Mouse (Mus musculus): ENCODE data around the gene Gm13271. TPM values are rescaled to one million over a fixed set of nuclear protein-coding genes. Genes with fewer than 3 reads are reported as not detected.
"Not testable (repeated sequence)": the region's sequence is repeated elsewhere in the genome, so short reads cannot be mapped to it uniquely, and the experiment has no call there.

The Gm13271 gene
- polyA plus RNA-seq (2014; fragmentation: Nextera tagmentation; extraction: Ambion mirVana), result not detected in 2 replicates

DNA sequence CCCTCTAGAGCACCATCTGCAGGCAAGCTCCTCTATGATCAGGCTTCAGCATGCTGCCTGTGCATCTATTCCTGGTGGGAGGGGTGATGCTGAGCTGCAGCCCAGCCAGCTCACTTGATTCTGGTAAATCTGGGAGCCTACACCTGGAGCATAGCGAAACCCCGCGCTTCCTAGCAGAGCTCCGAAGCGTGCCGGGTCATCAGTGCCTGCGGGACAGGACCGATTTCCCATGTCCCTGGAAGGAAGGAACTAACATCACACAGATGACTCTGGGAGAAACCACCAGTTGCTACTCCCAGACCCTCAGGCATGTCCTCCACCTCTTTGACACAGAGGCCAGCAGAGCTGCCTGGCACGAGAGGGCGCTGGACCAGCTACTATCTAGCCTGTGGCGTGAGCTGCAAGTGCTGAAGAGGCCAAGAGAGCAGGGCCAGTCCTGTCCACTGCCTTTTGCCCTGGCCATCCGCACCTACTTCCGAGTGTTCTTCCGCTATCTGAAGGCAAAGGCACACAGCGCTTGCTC lies at the start of gene Gm13271:
Gm13271 (plus strand) TSS at position 51 of the 523 bp plus-strand sequence.
- H3K9ac ChIP-seq (replicated peaks; ENCODE audit: low read length); ATAC-seq (ENCODE audit: low FRiP score, low TSS enrichment); H3K9me3 ChIP-seq (ENCODE audit: control insufficient read depth, low read length); H3K27me3 ChIP-seq (ENCODE audit: control insufficient read depth, insufficient read depth, low read length); H3K4me1 ChIP-seq (ENCODE audit: control insufficient read depth, insufficient read depth, low read length); DNase-seq; H3K27ac ChIP-seq (replicated peaks; ENCODE audit: low read depth, low read length); H3K36me3 ChIP-seq (ENCODE audit: control insufficient read depth, insufficient read depth, low read length); H3K4me2 ChIP-seq (ENCODE audit: low read length); H3K4me3 ChIP-seq (replicated peaks; ENCODE audit: low read depth, low read length): not testable (repeated sequence)
- WGBS, result 73% methylated on average over 15 of the region's 15 CpGs

GRCm38 (mm10) chr4:88705924-88706323 lies 48.7 kb upstream of the Gm13271 start:
- H3K27me3 ChIP-seq (ENCODE audit: control insufficient read depth, insufficient read depth, low read length), result no peaks in the 10 kb centered on the region
- H3K4me3 ChIP-seq (replicated peaks; ENCODE audit: low read depth, low read length), result no peak overlapping the region
- WGBS, result 54% methylated on average over 3 of the region's 3 CpGs
- DNase-seq (no peak), ATAC-seq (ENCODE audit: low FRiP score, low TSS enrichment) (no peak)
- H3K4me2 ChIP-seq (ENCODE audit: low read length), result no peak overlapping the region
- H3K9me3 ChIP-seq (ENCODE audit: control insufficient read depth, low read length), result no peaks in the 10 kb centered on the region
- no peak overlapping the region for H3K27ac ChIP-seq (replicated peaks; ENCODE audit: low read depth, low read length)
- no peaks in the 10 kb centered on the region for H3K4me1 ChIP-seq (ENCODE audit: control insufficient read depth, insufficient read depth, low read length)
- H3K36me3 ChIP-seq (ENCODE audit: control insufficient read depth, insufficient read depth, low read length), result no peaks in the 10 kb centered on the region
- no peak overlapping the region for H3K9ac ChIP-seq (replicated peaks; ENCODE audit: low read length)

DNA sequence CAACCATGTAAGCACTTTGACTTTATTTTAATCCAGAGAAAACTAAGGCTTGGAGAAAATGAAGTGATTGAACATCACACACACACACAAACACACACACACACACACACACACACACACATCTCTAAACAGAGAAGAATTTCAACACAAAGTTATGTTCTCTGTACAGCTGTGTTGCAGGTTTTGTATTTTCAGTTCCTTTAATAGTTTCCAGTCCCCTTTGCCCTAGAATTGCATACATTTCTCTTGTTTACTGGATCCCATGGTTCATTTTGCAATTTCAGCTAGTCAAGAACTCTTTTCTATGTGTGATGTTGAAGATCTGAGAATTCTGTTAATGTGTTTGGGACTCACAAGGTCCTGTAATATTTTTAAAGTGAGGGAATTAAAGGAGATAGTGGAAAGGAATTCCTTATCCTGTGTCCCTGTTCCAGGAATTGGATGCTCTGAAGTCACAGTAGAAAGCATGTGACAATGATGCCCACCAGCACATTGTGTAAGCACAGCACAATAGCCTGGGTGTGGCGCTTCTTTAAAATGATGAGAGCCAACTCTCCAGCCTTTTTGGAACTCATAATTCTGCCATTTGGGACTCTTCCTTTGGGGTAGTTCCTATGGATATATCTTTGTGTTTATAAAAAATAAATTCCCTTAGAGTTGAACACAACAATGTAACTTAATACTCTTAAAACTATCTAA lies 47.4 kb upstream of the Gm13271 start:
- 90% methylated on average over 1 of the region's 1 CpGs for WGBS
- no peak overlapping the region for H3K9ac ChIP-seq (replicated peaks; ENCODE audit: low read length)
- H3K27me3 ChIP-seq (ENCODE audit: control insufficient read depth, insufficient read depth, low read length), result no peaks in the 10 kb centered on the region
- ATAC-seq (ENCODE audit: low FRiP score, low TSS enrichment) (no peak), DNase-seq (no peak)
- H3K4me3 ChIP-seq (replicated peaks; ENCODE audit: low read depth, low read length), result no peak overlapping the region
- no peaks in the 10 kb centered on the region for H3K9me3 ChIP-seq (ENCODE audit: control insufficient read depth, low read length)
- no peaks in the 10 kb centered on the region for H3K36me3 ChIP-seq (ENCODE audit: control insufficient read depth, insufficient read depth, low read length)
- no peak overlapping the region for H3K27ac ChIP-seq (replicated peaks; ENCODE audit: low read depth, low read length)
- H3K4me1 ChIP-seq (ENCODE audit: control insufficient read depth, insufficient read depth, low read length), result no peaks in the 10 kb centered on the region
- no peak overlapping the region for H3K4me2 ChIP-seq (ENCODE audit: low read length)

DNA sequence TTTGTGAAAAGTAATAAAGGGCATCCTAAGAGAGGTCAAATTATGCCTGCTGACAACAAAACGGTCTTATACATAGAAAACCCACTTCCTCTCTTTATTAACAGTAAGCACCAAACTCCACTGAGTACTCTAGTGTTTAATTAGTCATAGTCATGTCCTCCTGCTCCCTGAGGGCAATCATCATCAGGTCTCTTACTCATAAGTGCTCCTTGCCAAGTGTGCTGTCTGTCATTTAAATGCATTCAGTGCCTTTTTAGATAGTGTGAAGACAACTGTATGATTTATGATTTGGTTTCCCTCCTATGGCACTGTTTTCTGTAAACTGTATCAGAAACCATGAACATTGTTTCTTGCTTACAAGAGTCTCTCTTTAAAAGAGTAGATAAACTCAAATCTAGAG lies 40.4 kb upstream of the Gm13271 start:
- H3K4me1 ChIP-seq (ENCODE audit: control insufficient read depth, insufficient read depth, low read length), result peaks cover 17% of the 10 kb centered on the region
- DNase-seq (no peak), ATAC-seq (ENCODE audit: low FRiP score, low TSS enrichment) (no peak)
- no peak overlapping the region for H3K27ac ChIP-seq (replicated peaks; ENCODE audit: low read depth, low read length)
- H3K9me3 ChIP-seq (ENCODE audit: control insufficient read depth, low read length), result no peaks in the 10 kb centered on the region
- H3K27me3 ChIP-seq (ENCODE audit: control insufficient read depth, insufficient read depth, low read length), result no peaks in the 10 kb centered on the region
- no peak overlapping the region for H3K4me2 ChIP-seq (ENCODE audit: low read length)
- H3K4me3 ChIP-seq (replicated peaks; ENCODE audit: low read depth, low read length), result no peak overlapping the region
- 100% methylated on average over 1 of the region's 1 CpGs for WGBS
- H3K36me3 ChIP-seq (ENCODE audit: control insufficient read depth, insufficient read depth, low read length), result peaks cover 26% of the 10 kb centered on the region
- H3K9ac ChIP-seq (replicated peaks; ENCODE audit: low read length), result no peak overlapping the region

DNA sequence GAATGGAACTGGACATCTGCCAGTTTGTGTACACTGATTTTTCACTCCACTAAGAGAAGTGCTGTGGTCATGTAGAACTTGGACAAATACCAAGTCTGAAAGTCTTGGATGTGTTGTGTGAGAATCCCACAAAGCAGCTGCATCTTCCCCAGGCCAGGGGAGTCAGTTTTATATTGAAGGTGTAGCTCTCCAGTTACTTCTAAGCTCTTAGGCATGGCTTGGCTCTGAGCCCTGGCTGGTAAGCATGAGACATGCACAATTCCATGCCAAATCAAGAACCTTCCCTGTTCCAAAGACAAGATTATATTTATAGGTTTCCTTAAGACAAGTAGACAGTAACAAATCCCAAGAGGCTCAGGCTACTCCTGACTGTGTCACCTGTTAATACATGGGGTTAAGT lies 39.6 kb upstream of the Gm13271 start:
- Histone ChIP-seq H3K36me3 (ENCODE audit: control insufficient read depth, insufficient read depth, low read length) (peaks cover 28% of the 10 kb centered on the region), H3K9ac (replicated peaks; ENCODE audit: low read length) (no peak overlapping the region), H3K27me3 (ENCODE audit: control insufficient read depth, insufficient read depth, low read length) (no peaks in the 10 kb centered on the region), H3K4me3 (replicated peaks; ENCODE audit: low read depth, low read length) (no peak overlapping the region), H3K4me1 (ENCODE audit: control insufficient read depth, insufficient read depth, low read length) (peaks cover 23% of the 10 kb centered on the region), H3K9me3 (ENCODE audit: control insufficient read depth, low read length) (no peaks in the 10 kb centered on the region), H3K27ac (replicated peaks; ENCODE audit: low read depth, low read length) (no peak overlapping the region), H3K4me2 (ENCODE audit: low read length) (no peak overlapping the region)
- ATAC-seq (ENCODE audit: low FRiP score, low TSS enrichment) (no peak), DNase-seq (no peak)

GRCm38 (mm10) chr4:88718715-88719114 lies 36.0 kb upstream of the Gm13271 start:
- peaks cover 35% of the 10 kb centered on the region for H3K4me1 ChIP-seq (ENCODE audit: control insufficient read depth, insufficient read depth, low read length)
- 45% methylated on average over 1 of the region's 1 CpGs for WGBS

GRCm38 (mm10) chr4:88721791-88722721 lies 32.6 kb upstream of the Gm13271 start, which contains the start of the genes Gm26566 and Klhl9:
Gene Gm26566, plus strand, starts transcription at chr4:88721805.
Gene Klhl9, minus strand, starts transcription at chr4:88722465.
- Histone ChIP-seq H3K9ac (replicated peaks; ENCODE audit: low read length) (peak within 1 kb of the TSS; percentile 98), H3K36me3 (ENCODE audit: control insufficient read depth, insufficient read depth, low read length) (peaks cover 11% of the 10 kb centered on the region), H3K27me3 (ENCODE audit: control insufficient read depth, insufficient read depth, low read length) (no peaks in the 10 kb centered on the region), H3K27ac (replicated peaks; ENCODE audit: low read depth, low read length) (peak within 1 kb of the TSS; percentile 97), H3K4me2 (ENCODE audit: low read length) (peak within 1 kb of the TSS; percentile 93), H3K4me1 (ENCODE audit: control insufficient read depth, insufficient read depth, low read length) (peaks cover 33% of the 10 kb centered on the region), H3K4me3 (replicated peaks; ENCODE audit: low read depth, low read length) (peak within 1 kb of the TSS; percentile 98), H3K9me3 (ENCODE audit: control insufficient read depth, low read length) (no peaks in the 10 kb centered on the region)
- WGBS, result under 1% methylated on average over 82 of the region's 82 CpGs
- ATAC-seq (ENCODE audit: low FRiP score, low TSS enrichment) (peak; percentile 96), DNase-seq (peak; percentile 98)

More at GRCm38 (mm10) chr4:88718715-88719114, 36.0 kb upstream of the Gm13271 start:
- peak overlapping the region; percentile 26 for H3K4me3 ChIP-seq (replicated peaks; ENCODE audit: low read depth, low read length)
- no peaks in the 10 kb centered on the region for H3K27me3 ChIP-seq (ENCODE audit: control insufficient read depth, insufficient read depth, low read length)
- H3K36me3 ChIP-seq (ENCODE audit: control insufficient read depth, insufficient read depth, low read length), result peaks cover 28% of the 10 kb centered on the region
- no peak overlapping the region for H3K27ac ChIP-seq (replicated peaks; ENCODE audit: low read depth, low read length)
- DNase-seq, result no peak
- no peak for ATAC-seq (ENCODE audit: low FRiP score, low TSS enrichment)
- peak overlapping the region; percentile 42; the same call in 1 of the 2 replicates for H3K9ac ChIP-seq (replicated peaks; ENCODE audit: low read length)
- H3K9me3 ChIP-seq (ENCODE audit: control insufficient read depth, low read length), result no peaks in the 10 kb centered on the region
- H3K4me2 ChIP-seq (ENCODE audit: low read length), result peak overlapping the region; percentile 93

DNA sequence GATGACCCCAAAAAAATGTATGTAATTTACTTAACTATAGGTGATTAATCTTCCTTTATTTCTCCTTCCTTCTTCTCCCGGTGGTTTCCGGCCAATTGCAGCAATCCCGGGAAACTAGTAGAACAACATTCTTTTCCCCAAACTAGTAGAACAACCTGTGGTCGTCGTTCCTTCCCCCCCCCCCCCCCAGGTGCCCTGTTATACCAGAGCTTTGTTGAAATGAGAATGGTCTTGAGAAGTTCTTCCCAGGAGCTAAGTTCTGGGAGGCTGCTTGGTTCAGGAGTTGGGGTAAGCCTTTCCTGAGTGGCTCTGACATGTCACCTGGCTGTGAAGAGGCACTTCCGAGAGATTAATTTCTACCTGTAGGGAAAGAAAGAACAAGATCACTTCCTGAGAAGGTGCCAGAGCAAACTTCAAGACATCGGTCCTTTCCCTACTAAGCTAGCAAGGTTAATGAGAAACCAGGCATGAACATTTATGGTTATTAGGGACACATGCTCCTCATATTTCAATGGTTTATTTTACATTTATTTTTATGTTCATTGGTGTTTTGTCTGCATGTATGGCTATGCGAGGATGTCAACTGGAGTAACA lies 31.1 kb upstream of the Gm13271 start:
- Histone ChIP-seq H3K4me2 (ENCODE audit: low read length) (no peak overlapping the region), H3K9me3 (ENCODE audit: control insufficient read depth, low read length) (no peaks in the 10 kb centered on the region), H3K4me3 (replicated peaks; ENCODE audit: low read depth, low read length) (no peak overlapping the region), H3K36me3 (ENCODE audit: control insufficient read depth, insufficient read depth, low read length) (peaks cover 7% of the 10 kb centered on the region), H3K9ac (replicated peaks; ENCODE audit: low read length) (no peak overlapping the region), H3K27me3 (ENCODE audit: control insufficient read depth, insufficient read depth, low read length) (no peaks in the 10 kb centered on the region), H3K4me1 (ENCODE audit: control insufficient read depth, insufficient read depth, low read length) (peaks cover 23% of the 10 kb centered on the region), H3K27ac (replicated peaks; ENCODE audit: low read depth, low read length) (no peak overlapping the region)
- 70% methylated on average over 8 of the region's 8 CpGs for WGBS
- ATAC-seq (ENCODE audit: low FRiP score, low TSS enrichment) (no peak), DNase-seq (no peak)
